Mouse (Mus musculus): ENCODE measurements around the gene Nucb2. TPM values are rescaled to one million over a fixed set of nuclear protein-coding genes. Genes with fewer than 3 reads are reported as not detected.

The Nucb2 gene
- total RNA-seq, 4 experiments from 2014 or later = 23.3 to 25.7 (median 24.2) TPM

- DNase-seq (ENCODE audit: low spot score in 2 of 2) = no peak
Observed at GRCm38 (mm10) chr7:116519805-116520204, 15.6 kb downstream of the Nucb2 start.

- no peak for DNase-seq (ENCODE audit: low spot score in 2 of 2)
Observed at GRCm38 (mm10) chr7:116524577-116524976, 20.4 kb downstream of the Nucb2 start.

GRCm38 (mm10) chr7:116529793-116530192 lies 25.6 kb downstream of the Nucb2 start:
- no peak for DNase-seq (ENCODE audit: low spot score in 2 of 2)

- DNase-seq (ENCODE audit: low spot score in 2 of 2) = no peak
Observed at GRCm38 (mm10) chr7:116530470-116530869, 26.3 kb downstream of the Nucb2 start.

- DNase-seq (ENCODE audit: low spot score in 2 of 2) = no peak
Observed at GRCm38 (mm10) chr7:116531311-116531710, 27.1 kb downstream of the Nucb2 start.

GRCm38 (mm10) chr7:116556834-116557233 lies 52.7 kb downstream of the Nucb2 start:
- DNase-seq (ENCODE audit: low spot score in 2 of 2) = no peak

- DNase-seq (ENCODE audit: low spot score in 2 of 2) = no peak
Observed at GRCm38 (mm10) chr7:116574551-116574950, 70.4 kb downstream of the Nucb2 start.

Other genes with a start within 250 kb of the Nucb2 start
- 10 to 100 TPM; 25.0 to 31.5 (median 26.4) TPM for gene Plekha7, start 196.0 kb upstream of the Nucb2 start, total RNA-seq (2022)
- gene Rps13, start 170.2 kb upstream of the Nucb2 start, total RNA-seq (2022) = 100 to 1,000 TPM; 196 to 267 (median 243) TPM
- gene Pik3c2a, start 60.9 kb upstream of the Nucb2 start, total RNA-seq (2022) = 10 to 100 TPM; 27.1 to 35.8 (median 34.3) TPM